Mouse (Mus musculus) hindbrain, embryonic 12.5 days (tissue): ENCODE results near the gene Gm3893. TPM values are rescaled to one million over a fixed set of nuclear protein-coding genes. Genes with fewer than 3 reads are reported as not detected.
"Not testable (repeated sequence)": the region's sequence is repeated elsewhere in the genome, so short reads cannot be mapped to it uniquely, and the experiment has no call there.

ENCODE experiments used
- ATAC-seq: fragments of 200-750 bp; cut with Nextera tagmentation; 2 replicates; pipeline ENCODE4 v1.8.0; 2017; ENCODE audit warnings: moderate TSS enrichment; ENCODE audit not compliant: low FRiP score
- H3K27ac ChIP-seq: fragments of 300-500 bp; sonication (generic); 2 replicates; pipeline ENCODE4 v1.5.1; 2016; ENCODE audit warnings: mild to moderate bottlenecking
- H3K27me3 ChIP-seq: fragments of 300-500 bp; sonication (generic); 2 replicates; pipeline ENCODE4 v1.6.1; 2016; ENCODE audit warnings: mild to moderate bottlenecking
- H3K36me3 ChIP-seq: fragments of 300-500 bp; sonication (generic); 2 replicates; pipeline ENCODE4 v1.6.1; 2016; ENCODE audit warnings: mild to moderate bottlenecking
- H3K4me1 ChIP-seq: fragments of 300-500 bp; sonication (generic); 2 replicates; pipeline ENCODE4 v1.6.1; 2016
- H3K4me2 ChIP-seq: fragments of 300-500 bp; sonication (generic); replicated peaks from 2 replicates; pipeline ENCODE4 v1.6.1; 2016; ENCODE audit warnings: mild to moderate bottlenecking
- H3K4me3 ChIP-seq: fragments of 300-500 bp; sonication (generic); 2 replicates; pipeline ENCODE4 v1.5.1; 2016; ENCODE audit warnings: mild to moderate bottlenecking
- H3K9ac ChIP-seq: fragments of 300-500 bp; sonication (generic); 2 replicates; pipeline ENCODE4 v1.6.1; 2016; ENCODE audit warnings: mild to moderate bottlenecking, moderate library complexity
- H3K9me3 ChIP-seq: fragments of 300-500 bp; sonication (generic); replicated peaks from 2 replicates; pipeline ENCODE4 v1.6.1; 2016; ENCODE audit warnings: mild to moderate bottlenecking
- WGBS: fragments of 180-500 bp; shearing (Covaris S2); methylation state at CpG from one replicate; pipeline ENCODE4 v1.1.7; 2016; 5-methylcytosine and 5-hydroxymethylcytosine counted together
- polyA plus RNA-seq: library from polyadenylated mRNA; unstranded; fragments of >200 nt; fragmentation: Nextera tagmentation; extraction: Ambion mirVana; gene quantifications from 2 replicates; pipeline ENCODE4 v1.2.1, GENCODE M21; 2016

Gene Gm3893
- polyA plus RNA-seq, result not detected in 2 replicates

GRCm38 (mm10) chr4:42090907-42091306, at the start of gene Gm3893:
Gene Gm3893, plus strand, starts transcription at chr4:42091207.
- H3K4me1 ChIP-seq, H3K9ac ChIP-seq, H3K27me3 ChIP-seq, H3K4me2 ChIP-seq, H3K4me3 ChIP-seq, ATAC-seq, H3K9me3 ChIP-seq, H3K36me3 ChIP-seq, H3K27ac ChIP-seq: not testable (repeated sequence)
- WGBS, result no CpG with 5 or more reads among the region's 2 CpGs

- not testable (repeated sequence) for H3K27ac ChIP-seq, H3K27me3 ChIP-seq, H3K4me3 ChIP-seq, H3K4me1 ChIP-seq, H3K4me2 ChIP-seq, ATAC-seq, H3K36me3 ChIP-seq, H3K9me3 ChIP-seq, H3K9ac ChIP-seq
- WGBS, result no CpG with 5 or more reads among the region's 5 CpGs
Measured at GRCm38 (mm10) chr4:42114517-42114916, 23.5 kb downstream of the Gm3893 start, which contains the start of gene Gm13304. Gene Gm13304, plus strand, starts transcription at chr4:42114817.

Other genes starting within 250 kb of the Gm3893 start
- gene Gm21541, start 187.6 kb upstream of the Gm3893 start, polyA plus RNA-seq, result not detected in 2 replicates
- gene Gm20878, start 149.6 kb upstream of the Gm3893 start, polyA plus RNA-seq, result 5.6 and 5.9 TPM in 2 replicates
- gene Fam205a4, start 125.1 kb upstream of the Gm3893 start, polyA plus RNA-seq, result 0.06 and 0.26 TPM in 2 replicates
- 0.14 and 0.57 TPM in 2 replicates for gene Gm21093, start 56.5 kb upstream of the Gm3893 start, polyA plus RNA-seq
- 1.3 TPM in 1 of 2 replicates, not detected in the other for gene Gm13304, start 23.6 kb downstream of the Gm3893 start, polyA plus RNA-seq
- not detected in 2 replicates for gene Gm13306, start 62.2 kb downstream of the Gm3893 start, polyA plus RNA-seq
- gene Gm13305, start 77.4 kb downstream of the Gm3893 start, polyA plus RNA-seq, result not detected in 2 replicates
- gene Gm10600, start 149.4 kb downstream of the Gm3893 start, polyA plus RNA-seq, result not detected in 2 replicates
- not detected in 2 replicates for gene Ccl21b, start 164.6 kb downstream of the Gm3893 start, polyA plus RNA-seq
- not detected in 2 replicates for gene Gm21953, start 203.1 kb downstream of the Gm3893 start, polyA plus RNA-seq
- gene Fam205a3, start 227.1 kb downstream of the Gm3893 start, polyA plus RNA-seq, result 0.05 TPM in 1 of 2 replicates, not detected in the other